Mouse (Mus musculus): ENCODE data around the gene Pltp. TPM values are rescaled to one million over a fixed set of nuclear protein-coding genes. Genes with fewer than 3 reads are reported as not detected.
"Not testable (repeated sequence)": the region's sequence is repeated elsewhere in the genome, so short reads cannot be mapped to it uniquely, and the experiment has no call there.

Pltp gene
- polyA plus RNA-seq, 1 experiment from 2014 or later = 127 TPM

DNA sequence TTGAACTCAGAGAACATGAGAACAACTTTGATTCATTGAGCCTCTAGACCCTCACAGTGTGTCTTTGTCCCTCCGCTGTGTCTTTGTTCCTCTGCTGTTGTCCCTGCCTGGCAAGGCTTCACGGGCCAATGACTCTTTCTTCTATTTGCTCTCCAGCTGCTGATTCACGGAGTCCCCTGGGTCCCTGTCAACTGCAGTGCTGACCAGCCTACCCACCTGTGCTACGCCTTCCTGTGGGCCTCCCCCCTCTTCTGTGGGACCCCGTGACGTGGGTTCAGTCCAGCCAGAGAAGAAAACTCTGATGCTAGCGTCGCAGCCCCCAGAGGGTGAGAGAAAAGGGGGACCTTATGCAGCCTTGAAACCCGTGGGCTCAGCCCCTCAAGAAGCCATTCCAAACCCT, 25.1 kb upstream of the Pltp start:
- Histone ChIP-seq H3K27me3 (replicated peaks; ENCODE audit: control insufficient read depth, insufficient read depth, low read length) (no peaks in the 10 kb centered on the region), H3K27ac (ENCODE audit: low read depth, low read length) (no peak overlapping the region), H3K4me2 (ENCODE audit: low read length) (no peak overlapping the region), H3K4me1 (ENCODE audit: control insufficient read depth, insufficient read depth, low read depth, low read length) (peaks cover 24% of the 10 kb centered on the region), H3K9ac (ENCODE audit: low read depth, low read length) (no peak overlapping the region), H3K36me3 (ENCODE audit: control insufficient read depth, insufficient read depth, low read length) (peaks cover 30% of the 10 kb centered on the region), H3K4me3 (ENCODE audit: low read length) (no peak overlapping the region), H3K9me3 (ENCODE audit: control insufficient read depth, low read length) (no peaks in the 10 kb centered on the region)
- WGBS = 32% methylated on average over 9 of the region's 9 CpGs
- no peak for ATAC-seq

DNA sequence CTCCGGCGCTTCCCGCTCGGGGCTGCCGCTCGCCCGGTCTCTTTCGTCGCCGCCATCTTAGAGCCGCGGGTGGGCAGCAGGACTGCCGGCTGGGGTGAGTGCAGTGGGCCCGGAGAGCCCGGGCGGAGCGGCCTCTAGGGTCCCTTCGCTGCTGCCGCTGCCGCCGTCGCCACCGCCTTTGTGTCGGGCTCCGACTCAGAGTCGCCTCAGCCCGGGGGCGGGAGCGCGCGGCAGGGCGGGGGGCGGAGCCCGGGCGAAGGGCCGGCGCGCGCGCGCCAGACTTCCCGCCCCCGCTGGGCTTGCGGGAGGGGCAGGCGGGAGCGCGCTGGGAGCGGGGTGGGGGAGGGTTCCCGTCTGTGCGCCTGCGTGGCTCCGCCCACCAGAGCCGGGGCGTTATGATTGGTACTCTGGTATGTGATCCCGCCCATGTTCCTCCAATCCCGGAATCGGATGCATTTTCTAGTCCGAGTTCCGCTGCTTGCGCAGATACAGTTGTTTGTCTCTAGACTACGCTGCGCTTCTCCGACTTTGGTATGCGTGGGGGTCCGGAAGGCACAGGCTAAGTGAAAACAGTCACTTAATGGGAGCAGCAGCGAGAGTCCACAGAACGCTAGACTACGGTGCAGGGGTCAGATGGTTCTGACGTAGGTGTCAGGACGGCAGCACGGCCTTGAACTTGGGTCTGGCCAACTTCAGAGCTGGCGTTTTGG, 22.2 kb upstream of the Pltp start:
- H3K4me1 ChIP-seq (ENCODE audit: control insufficient read depth, insufficient read depth, low read depth, low read length) = peaks cover 20% of the 10 kb centered on the region
- H3K27ac ChIP-seq (ENCODE audit: low read depth, low read length) = peak overlapping the region; percentile 100
- no peaks in the 10 kb centered on the region for H3K9me3 ChIP-seq (ENCODE audit: control insufficient read depth, low read length)
- peak overlapping the region; percentile 81 for H3K4me3 ChIP-seq (ENCODE audit: low read length)
- no peaks in the 10 kb centered on the region for H3K27me3 ChIP-seq (replicated peaks; ENCODE audit: control insufficient read depth, insufficient read depth, low read length)
- under 1% methylated on average over 67 of the region's 72 CpGs for WGBS
- peak overlapping the region; percentile 90 for H3K4me2 ChIP-seq (ENCODE audit: low read length)
- H3K9ac ChIP-seq (ENCODE audit: low read depth, low read length) = peak overlapping the region; percentile 99
- peaks cover 14% of the 10 kb centered on the region for H3K36me3 ChIP-seq (ENCODE audit: control insufficient read depth, insufficient read depth, low read length)
- ATAC-seq = peak; percentile 88

DNA sequence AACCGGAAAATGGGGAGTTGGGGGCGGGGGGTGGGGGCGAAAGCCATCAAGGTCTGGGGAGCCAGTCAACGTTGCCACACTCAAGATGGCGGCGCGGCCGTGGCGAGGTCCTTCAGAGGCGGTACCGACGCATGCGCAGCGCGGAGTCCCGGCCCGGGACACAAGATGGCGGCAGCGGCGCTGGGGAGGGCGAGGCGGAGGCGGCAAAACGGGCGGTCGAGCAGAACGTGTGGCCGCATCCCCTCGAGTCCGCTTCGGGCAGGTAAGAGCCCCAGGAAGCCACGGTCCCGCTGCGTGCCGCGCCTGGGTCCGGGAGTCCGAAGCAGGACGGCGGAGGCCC, 21.7 kb upstream of the Pltp start, which contains the start of gene Pcif1:
Gene Pcif1 (plus strand): TSS at position 77 of the 340 bp plus-strand sequence.
- peak; percentile 87 for ATAC-seq
- Histone ChIP-seq H3K36me3 (ENCODE audit: control insufficient read depth, insufficient read depth, low read length) (peaks cover 12% of the 10 kb centered on the region), H3K4me3 (ENCODE audit: low read length) (peak within 1 kb of the TSS; percentile 81), H3K27ac (ENCODE audit: low read depth, low read length) (peak within 1 kb of the TSS; percentile 100), H3K4me1 (ENCODE audit: control insufficient read depth, insufficient read depth, low read depth, low read length) (peaks cover 20% of the 10 kb centered on the region), H3K9ac (ENCODE audit: low read depth, low read length) (peak within 1 kb of the TSS; percentile 99), H3K4me2 (ENCODE audit: low read length) (peak within 1 kb of the TSS; percentile 94), H3K27me3 (replicated peaks; ENCODE audit: control insufficient read depth, insufficient read depth, low read length) (no peaks in the 10 kb centered on the region), H3K9me3 (ENCODE audit: control insufficient read depth, low read length) (no peaks in the 10 kb centered on the region)
- WGBS = under 1% methylated on average over 36 of the region's 40 CpGs

DNA sequence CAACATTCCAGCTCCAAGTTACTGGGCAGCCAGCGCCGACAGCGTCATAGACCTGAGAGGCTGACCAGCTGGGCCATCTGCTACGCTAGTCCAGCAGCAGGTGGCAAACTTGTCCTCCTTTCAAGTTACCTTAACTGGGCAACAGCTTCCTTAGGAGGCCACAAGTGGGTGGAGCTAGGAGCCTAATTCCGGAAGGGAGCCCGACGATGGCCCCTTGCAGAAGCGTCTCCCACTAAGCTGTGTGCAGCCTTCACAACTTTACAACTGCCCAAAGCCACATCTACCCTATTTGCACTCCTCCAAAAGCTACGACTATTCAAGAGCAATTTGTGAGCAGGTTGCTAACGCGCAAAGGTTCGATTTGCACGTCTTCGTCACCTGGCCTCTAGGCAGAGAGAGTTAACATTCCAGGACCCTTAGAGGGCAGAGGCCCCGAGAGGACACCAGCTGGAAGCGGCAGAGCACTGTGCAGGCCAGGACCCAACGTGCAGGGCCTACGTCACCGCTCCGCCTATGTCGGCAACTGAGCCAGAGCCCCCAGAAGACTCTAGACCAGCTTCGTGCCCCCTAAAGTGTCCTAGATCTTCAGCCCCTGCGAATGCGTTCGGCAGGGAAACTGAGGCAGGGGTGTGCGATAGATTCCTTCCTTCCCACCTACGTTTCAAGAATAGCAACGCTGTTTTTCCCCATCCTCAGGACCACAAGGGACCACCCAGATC, 21.2 kb upstream of the Pltp start:
- ATAC-seq = peak; percentile 59
- Histone ChIP-seq H3K27ac (ENCODE audit: low read depth, low read length) (peak overlapping the region; percentile 100), H3K4me3 (ENCODE audit: low read length) (peak overlapping the region; percentile 81), H3K9ac (ENCODE audit: low read depth, low read length) (peak overlapping the region; percentile 99), H3K36me3 (ENCODE audit: control insufficient read depth, insufficient read depth, low read length) (peaks cover 7% of the 10 kb centered on the region), H3K4me1 (ENCODE audit: control insufficient read depth, insufficient read depth, low read depth, low read length) (peaks cover 20% of the 10 kb centered on the region), H3K9me3 (ENCODE audit: control insufficient read depth, low read length) (no peaks in the 10 kb centered on the region), H3K27me3 (replicated peaks; ENCODE audit: control insufficient read depth, insufficient read depth, low read length) (no peaks in the 10 kb centered on the region), H3K4me2 (ENCODE audit: low read length) (peak overlapping the region; percentile 94)
- 3% methylated on average over 28 of the region's 28 CpGs for WGBS

DNA sequence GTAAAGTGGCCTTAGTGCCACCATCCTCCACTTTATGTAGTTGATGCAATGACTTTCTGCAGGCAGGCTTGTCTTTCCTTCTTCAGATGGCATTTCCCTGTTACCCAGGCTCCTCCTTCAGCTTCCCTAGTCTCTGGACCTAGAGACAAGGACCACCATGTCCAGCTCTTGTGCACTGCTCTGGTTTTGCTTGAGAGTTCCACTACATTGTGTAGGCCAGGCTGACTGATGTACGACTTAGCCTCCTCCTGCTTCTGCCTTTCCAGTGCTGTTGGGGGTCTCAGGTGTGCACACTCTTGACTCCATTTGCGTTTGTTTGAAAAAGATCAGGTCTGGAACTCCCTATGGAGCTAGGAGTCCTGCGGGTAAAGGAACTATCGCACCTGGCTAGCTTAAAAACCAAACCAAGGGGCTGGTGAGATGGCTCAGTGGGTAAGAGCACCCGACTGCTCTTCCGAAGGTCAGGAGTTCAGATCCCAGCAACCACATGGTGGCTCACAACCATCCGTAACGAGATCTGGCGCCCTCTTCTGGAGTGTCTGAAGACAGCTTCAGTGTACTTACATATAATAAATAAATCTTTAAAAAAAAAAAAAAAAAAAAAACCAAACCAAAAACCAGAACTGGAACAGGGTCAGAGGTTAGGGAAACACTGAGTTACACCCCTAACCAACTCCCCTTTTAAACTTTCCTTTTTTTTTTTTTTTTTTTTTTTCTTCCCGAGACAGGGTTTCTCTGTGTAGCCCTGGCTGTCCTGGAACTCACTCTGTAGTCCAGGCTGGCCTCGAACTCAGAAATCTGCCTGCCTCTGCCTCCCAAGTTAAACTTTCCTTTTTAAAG, 20.1 kb upstream of the Pltp start:
- not testable (repeated sequence) for H3K9ac ChIP-seq (ENCODE audit: low read depth, low read length); H3K9me3 ChIP-seq (ENCODE audit: control insufficient read depth, low read length); H3K36me3 ChIP-seq (ENCODE audit: control insufficient read depth, insufficient read depth, low read length); ATAC-seq; H3K27me3 ChIP-seq (replicated peaks; ENCODE audit: control insufficient read depth, insufficient read depth, low read length)
- H3K4me1 ChIP-seq (ENCODE audit: control insufficient read depth, insufficient read depth, low read depth, low read length) = peaks cover 19% of the 10 kb centered on the region
- H3K4me3 ChIP-seq (ENCODE audit: low read length) = peak overlapping the region; percentile 81; the same call in 1 of the 2 replicates
- WGBS = 76% methylated on average over 11 of the region's 11 CpGs
- 0 out of 2 replicates have a peak overlapping the region, but pooled peaks have one; percentile 17 for H3K27ac ChIP-seq (ENCODE audit: low read depth, low read length)
- H3K4me2 ChIP-seq (ENCODE audit: low read length) = peak overlapping the region; percentile 94

DNA sequence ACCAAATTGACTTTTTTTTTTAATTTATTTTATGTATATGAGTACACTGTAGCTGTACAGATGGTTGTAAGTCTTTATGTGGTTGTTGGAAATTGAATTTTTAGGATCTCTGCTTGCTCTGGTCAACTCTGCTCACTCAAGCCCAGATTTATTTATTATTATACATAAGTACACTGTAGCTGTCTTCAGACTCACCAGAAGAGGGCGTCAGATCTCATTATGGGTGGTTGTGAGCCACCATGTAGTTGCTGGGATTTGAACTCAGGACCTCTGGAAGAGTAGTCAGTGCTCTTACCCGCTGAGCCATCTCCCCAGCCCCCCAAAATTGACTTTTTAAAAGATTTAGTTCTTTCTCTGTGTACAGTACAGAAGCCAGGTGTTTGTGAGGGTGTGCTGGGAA, 18.1 kb upstream of the Pltp start:
- not testable (repeated sequence) for H3K27ac ChIP-seq (ENCODE audit: low read depth, low read length); ATAC-seq

DNA sequence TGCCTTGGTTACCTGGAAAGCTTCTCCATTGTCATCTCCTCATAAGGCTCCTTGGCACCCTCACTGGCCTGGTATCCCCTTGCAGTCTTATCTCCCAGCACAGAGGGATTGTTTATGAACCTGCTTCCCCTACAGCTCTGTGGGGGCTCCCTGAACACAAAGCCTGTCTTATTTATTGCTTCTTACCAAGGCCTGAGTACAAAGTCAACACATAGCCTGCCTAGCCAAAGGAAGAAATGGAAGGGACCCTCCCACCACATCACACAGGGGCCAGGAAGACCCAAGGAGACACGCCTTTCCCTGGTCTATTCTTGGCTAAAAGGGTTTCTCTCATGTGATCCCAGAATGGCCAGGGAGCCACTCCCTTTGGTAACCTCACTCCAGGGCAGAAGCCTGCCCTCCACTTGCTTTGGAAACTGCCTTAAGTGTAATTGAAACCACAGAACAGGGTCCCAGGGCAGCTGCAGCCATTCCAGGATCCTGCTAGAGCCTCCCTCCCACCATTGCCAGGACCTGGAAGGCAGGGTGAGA, 16.8 kb upstream of the Pltp start:
- Histone ChIP-seq H3K36me3 (ENCODE audit: control insufficient read depth, insufficient read depth, low read length) (0 out of 2 replicates have a peak, but pooled peaks cover 2% of the 10 kb centered on the region), H3K9me3 (ENCODE audit: control insufficient read depth, low read length) (no peaks in the 10 kb centered on the region), H3K4me1 (ENCODE audit: control insufficient read depth, insufficient read depth, low read depth, low read length) (peaks cover 7% of the 10 kb centered on the region), H3K27ac (ENCODE audit: low read depth, low read length) (peak overlapping the region; percentile 44; the same call in 1 of the 2 replicates), H3K4me2 (ENCODE audit: low read length) (no peak overlapping the region), H3K27me3 (replicated peaks; ENCODE audit: control insufficient read depth, insufficient read depth, low read length) (no peaks in the 10 kb centered on the region), H3K4me3 (ENCODE audit: low read length) (no peak overlapping the region), H3K9ac (ENCODE audit: low read depth, low read length) (no peak overlapping the region)
- 35% methylated on average over 1 of the region's 1 CpGs for whole genome bisulfite sequencing
- ATAC-seq = no peak

More for the DNA sequence above, 18.1 kb upstream of the Pltp start:
- H3K4me2 ChIP-seq (ENCODE audit: low read length); H3K27me3 ChIP-seq (replicated peaks; ENCODE audit: control insufficient read depth, insufficient read depth, low read length); H3K9ac ChIP-seq (ENCODE audit: low read depth, low read length); H3K9me3 ChIP-seq (ENCODE audit: control insufficient read depth, low read length); H3K36me3 ChIP-seq (ENCODE audit: control insufficient read depth, insufficient read depth, low read length); H3K4me3 ChIP-seq (ENCODE audit: low read length): not testable (repeated sequence)
- 53% methylated on average over 2 of the region's 2 CpGs for WGBS
- peaks cover 12% of the 10 kb centered on the region for H3K4me1 ChIP-seq (ENCODE audit: control insufficient read depth, insufficient read depth, low read depth, low read length)

DNA sequence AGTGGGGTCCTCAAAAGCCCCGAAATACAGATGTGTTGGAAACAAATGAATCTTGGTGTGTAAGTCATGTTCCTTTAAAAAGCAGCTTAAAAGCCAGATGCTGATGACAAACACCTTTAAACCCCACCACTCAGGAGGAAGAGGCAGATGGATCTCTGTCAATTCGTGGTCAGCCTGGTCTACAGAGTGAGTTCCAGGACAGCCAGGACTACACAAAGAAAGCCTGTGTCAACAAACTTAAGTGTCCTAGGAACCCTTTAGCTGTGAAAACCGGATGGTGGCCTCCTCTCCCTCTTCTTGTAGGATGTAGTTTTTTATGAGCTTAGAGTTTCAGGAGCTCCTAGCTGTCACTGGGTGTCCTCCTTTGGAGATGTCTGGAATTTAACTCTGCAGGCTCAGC, 16.1 kb upstream of the Pltp start:
- Histone ChIP-seq H3K4me3 (ENCODE audit: low read length) (no peak overlapping the region), H3K27me3 (replicated peaks; ENCODE audit: control insufficient read depth, insufficient read depth, low read length) (no peaks in the 10 kb centered on the region), H3K4me2 (ENCODE audit: low read length) (no peak overlapping the region), H3K27ac (ENCODE audit: low read depth, low read length) (0 out of 2 replicates have a peak overlapping the region, but pooled peaks have one; percentile 3), H3K4me1 (ENCODE audit: control insufficient read depth, insufficient read depth, low read depth, low read length) (peaks cover 7% of the 10 kb centered on the region), H3K9me3 (ENCODE audit: control insufficient read depth, low read length) (no peaks in the 10 kb centered on the region), H3K36me3 (ENCODE audit: control insufficient read depth, insufficient read depth, low read length) (0 out of 2 replicates have a peak, but pooled peaks cover 2% of the 10 kb centered on the region), H3K9ac (ENCODE audit: low read depth, low read length) (no peak overlapping the region)
- WGBS = 71% methylated on average over 3 of the region's 3 CpGs
- ATAC-seq = no peak
